Mouse (Mus musculus) hindlimb bud, embryonic 11.5 days (tissue): ENCODE measurements around the gene Lmx1b.

ENCODE experiments used
- DNase-seq: peaks from one replicate; pipeline ENCODE4 v3.0.0-alpha.2; 2012; ENCODE audit warnings: low read depth, low spot score; ENCODE audit errors: extremely low spot score

Lmx1b gene

DNA sequence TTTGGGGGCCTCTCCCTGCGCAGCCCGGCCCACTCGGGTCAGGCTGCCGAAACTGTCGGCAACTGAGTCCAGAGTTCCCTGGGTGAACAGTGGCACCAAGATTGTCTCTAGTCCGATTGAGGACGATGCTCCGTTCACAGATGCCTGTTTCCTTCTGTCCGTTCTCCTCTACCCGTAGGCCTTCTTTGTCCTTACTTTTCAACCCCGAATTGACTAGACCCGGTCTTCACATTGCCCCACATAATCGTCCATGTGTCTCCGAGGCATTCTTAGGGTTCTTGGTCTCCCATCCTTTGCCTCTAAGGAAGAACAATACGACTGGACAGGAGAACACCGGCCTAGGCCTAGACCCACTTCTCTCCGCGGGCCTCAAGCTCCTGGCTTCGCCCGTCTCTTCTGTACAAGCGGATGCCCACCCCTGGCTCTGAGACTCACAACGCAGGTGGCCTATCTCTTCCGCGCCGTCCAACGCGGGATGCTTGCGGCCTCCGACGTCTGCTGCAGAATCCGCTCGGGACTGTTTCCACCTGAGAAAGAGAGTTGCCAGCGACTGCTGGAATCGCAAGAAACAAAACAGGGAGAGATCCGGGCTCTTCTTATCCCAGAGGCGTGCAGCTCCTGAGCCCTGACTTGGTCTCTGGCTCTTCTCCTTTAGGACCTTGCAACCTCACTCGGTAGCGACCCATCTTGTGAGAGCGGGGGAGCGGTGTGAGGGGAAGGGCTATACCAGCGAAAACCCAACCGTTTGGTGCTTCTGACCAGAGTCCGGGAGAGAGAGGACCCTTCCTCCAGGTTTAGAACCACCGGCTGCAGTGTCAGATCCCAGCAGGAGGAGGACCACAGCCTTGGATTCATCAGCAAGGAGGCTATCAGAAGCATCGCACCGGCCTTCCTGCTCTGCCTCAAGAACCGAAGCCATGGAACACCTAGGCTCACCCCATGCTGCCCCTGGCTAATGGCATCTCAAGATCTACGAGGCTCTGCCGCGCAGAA is 3.7 kb upstream of the Lmx1b start:
- DNase-seq, result no peak

DNA sequence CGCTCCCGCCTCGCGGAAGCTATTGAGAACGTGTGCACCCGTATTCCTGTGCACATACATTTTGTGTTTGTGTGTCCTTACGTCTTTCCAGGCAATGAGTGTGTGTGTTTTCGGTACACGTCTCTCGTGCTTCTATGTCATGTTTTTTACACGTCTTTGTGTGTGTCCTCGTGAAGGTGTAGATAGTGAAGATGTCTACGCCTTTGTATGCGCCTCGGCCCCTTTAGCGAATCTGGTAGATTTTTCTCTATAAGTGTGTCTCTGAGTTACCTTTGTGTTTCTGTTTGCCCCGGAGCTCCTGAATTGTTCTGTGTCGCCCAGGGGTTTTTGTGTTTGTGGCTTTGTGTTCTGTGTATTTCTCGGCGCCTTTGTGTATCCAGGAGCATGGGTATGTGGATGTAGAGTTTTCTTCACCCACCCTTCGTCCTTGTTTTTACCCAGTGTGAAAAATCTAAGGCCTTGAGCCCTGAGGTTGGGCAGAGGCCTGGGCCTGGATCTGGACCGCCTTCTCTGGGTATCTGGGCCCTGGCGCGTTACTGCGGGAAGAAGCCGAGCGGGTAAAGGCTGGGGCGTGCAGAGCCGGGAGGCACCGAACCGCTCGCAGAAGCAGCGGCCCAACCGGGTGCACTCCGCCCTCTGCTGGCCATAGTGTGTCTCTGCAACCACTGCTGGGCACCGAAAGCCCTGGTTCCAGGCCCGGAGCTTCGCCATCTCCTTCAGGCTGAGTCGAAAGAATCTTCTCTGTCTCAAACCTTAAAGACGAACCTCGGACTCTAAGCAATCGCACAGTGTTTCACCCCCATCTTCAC is 2.5 kb upstream of the Lmx1b start:
- no peak for DNase-seq

DNA sequence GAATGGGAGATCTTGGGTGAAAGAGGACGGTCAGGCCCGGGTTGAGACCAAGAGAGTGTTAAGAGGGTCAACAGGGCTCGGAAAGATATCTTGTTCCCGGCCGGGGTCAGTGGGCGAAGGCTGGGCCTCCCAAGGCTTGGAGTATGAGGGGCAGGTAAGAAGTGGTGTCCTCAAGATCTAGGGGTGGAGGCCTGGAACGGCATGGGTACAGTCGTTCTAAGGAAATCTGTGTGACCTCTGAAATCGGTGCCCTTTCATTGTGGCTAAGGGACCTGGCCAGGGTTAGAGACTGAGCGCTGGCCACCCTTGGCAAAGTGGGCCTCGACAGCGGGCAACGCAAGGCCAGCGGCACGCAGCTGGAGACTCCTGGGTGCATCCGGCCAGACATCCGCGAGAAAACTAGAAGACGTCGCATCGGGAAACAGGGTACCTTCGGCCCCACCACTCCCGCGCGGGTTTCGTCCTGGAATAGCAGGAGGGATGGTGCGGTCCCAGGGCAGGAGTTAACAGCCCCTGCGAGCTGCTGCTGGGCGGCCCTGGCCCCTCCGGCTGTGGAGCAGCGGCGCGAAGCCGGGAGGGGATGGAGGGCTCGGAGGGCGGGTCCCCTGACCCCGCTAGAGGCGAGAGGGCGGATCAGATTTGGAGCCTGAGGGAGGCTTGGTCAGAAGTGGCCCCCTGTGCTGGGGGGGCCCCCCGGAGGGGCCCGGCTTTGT is 1.7 kb upstream of the Lmx1b start:
- no peak for DNase-seq

DNA sequence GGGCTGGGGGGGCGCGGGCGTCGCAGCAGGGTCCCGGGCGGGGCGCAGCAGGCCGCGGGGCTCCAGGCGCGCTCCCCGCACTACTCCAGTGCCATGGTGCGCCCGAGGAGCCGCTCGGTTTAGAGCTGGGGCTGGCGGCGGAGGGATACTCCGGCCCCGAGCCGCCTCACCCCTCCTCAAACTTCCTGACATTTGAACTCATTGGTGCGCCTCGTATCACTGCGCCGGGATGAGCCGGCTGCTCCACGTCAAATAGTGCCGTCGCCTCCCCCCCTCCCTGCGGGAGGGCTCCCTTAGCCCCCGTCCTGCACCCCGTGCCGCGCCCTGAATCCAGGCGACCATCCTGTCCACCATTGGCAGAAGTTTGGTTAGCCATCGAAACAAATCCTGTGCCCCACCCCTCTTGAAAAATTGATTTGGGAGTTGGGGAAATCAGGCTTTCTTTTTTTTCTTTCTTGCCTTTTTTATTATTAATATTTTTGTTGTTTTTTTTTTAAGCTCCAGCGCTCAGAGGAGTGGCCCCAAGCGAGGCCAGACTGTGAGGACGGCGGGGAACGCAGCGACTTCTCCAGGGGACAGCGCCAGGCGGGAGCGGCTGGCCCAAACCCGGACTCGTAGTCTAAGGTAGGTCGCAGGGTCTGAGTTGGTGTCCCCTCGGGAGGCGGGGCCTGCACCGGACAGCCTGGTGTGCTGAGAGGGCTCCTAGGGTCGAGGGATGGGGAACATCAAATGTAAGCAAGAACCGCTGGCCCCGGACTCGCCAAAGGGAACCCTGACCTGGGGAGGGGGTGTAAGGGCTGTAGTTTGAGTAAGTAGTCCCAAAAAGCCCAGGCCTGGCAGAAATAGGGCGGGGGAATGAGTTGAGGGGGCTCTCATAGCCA is 907 bp upstream of the Lmx1b start:
- DNase-seq, result no peak

DNA sequence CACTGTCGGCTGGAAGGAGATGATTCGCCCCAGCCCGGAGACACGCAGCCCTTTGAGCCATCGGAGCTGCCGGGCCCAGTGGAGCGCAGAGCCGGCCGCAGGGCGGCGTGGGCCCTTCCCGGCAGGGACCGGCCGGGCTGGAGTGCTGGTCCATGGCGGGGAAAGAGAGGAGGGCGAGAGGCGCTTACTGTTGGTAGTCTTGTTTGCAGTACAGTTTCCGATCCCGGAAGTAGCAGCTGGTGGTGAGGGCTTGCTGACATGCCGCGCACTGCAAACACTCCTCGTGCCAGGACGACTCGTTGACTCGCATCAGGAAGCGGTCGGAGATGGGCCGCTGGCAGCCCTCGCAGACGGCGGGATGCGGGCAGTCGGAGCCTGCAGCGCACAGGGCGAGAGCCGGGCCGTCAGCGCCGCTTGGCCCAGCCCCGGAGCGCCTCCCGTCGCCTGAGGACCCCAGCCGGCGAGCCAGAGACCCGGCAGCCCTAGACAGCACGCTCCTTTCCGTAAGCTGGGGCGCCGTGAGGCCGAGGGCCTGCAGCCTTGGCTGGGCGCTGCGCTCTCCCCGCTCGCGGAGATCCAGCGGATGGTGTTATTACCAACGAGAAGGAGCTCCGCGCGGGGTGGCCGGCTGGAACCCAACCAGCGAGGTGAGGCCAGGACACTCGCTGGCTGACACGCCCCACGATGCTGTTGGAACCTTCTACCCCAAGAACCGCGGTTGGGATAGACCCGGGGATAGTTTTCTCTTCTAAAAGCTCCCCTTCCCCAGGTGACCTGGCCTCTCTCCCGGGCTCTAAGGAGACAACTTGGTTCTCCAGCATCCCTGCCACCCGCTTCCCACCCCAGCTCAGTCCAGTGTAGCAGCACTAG is 775 bp downstream of the Lmx1b start:
- no peak for DNase-seq

DNA sequence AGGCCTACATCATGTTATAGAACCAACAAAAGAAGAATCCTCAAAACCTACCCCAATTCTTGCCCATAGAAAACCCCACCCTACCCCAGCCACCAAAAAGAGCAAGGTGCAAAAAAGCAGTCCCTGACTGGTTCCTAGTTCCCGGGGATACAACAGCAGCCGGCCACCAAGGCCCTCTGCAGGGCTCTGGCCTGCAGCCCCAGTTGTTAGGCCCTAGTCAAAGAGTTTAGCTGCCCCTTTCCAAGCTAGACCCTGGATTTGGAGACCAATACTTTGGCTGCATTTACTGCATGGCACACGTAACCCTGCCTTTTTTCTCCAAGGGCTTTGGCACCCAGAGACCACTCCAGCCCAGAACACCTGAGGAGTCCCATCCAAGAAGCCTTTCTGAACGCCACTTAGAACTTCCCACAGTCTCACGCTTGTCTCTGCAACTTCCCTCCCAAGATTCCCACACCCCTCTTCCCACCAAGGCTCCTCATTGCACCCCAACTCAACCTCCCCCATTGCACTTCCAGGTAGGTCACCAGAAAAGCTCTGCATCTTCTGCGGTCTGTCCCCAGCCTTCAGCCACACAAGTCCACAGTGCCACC is 2.1 kb downstream of the Lmx1b start:
- DNase-seq, result no peak

DNA sequence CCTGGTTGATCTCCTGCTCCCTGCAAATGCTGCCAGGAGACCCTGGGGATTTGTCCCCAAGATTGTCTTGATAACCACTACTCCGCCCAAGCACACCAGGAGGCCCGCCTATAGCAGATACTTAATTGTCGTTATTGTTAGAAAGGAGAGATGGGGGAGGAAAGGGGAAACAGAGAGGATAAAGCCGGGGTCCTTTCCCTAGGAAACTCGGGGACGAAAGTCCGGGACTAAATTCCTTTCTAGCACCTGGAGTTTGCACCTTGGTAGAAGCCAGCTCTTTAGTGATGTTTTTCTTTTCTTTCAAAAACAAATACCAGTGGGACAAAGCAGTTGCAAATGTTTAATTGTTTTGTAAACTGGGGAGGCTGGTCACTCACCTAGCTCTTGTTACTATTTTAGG is 3.0 kb downstream of the Lmx1b start:
- DNase-seq, result no peak

DNA sequence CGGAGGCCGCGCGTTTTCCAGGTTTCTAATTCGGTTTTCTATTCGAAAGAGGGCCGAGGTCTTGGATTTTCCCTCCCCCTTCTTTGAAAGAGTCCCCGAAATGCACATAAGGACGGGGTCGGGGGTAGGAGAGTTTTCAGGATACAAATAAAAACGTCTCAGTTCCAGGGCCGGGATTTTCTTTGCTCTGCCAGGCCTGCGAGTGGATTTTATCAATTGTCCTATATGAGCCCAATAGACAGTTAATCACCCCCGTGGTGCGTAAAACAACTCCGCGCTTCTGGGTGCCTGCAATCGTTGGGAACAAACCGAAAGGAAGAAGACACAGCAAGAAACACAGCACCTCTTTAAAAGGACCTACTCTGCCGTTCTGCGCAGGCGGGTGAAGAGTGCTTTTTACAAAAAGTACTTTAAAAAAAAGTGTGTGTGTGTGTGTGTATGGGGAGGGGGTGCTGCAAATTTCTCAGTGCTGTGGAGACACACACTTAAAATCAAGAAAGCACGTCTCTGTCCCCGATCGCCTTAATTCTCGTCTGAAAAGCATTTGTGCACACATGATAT is 3.6 kb downstream of the Lmx1b start:
- no peak for DNase-seq

DNA sequence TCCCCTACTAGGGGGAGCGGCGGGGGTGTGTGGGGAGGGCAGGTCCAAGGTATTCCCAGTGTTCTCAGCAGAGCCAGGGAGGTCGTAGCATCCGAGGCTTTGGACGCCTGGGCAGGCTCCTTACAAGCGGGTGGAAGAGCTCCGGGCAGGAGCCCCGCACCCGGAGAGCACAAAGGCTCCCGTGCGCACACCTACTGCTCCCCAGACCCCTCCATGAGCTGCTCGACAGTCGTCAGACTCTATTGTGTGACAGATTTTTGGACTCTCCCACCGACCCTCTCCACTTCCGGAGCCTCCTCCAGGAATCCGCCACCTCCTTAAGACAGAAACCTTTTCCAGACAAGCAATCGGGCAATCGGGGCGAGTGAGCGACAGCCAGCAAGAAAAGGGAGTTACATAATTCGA is 4.2 kb downstream of the Lmx1b start:
- no peak for DNase-seq

DNA sequence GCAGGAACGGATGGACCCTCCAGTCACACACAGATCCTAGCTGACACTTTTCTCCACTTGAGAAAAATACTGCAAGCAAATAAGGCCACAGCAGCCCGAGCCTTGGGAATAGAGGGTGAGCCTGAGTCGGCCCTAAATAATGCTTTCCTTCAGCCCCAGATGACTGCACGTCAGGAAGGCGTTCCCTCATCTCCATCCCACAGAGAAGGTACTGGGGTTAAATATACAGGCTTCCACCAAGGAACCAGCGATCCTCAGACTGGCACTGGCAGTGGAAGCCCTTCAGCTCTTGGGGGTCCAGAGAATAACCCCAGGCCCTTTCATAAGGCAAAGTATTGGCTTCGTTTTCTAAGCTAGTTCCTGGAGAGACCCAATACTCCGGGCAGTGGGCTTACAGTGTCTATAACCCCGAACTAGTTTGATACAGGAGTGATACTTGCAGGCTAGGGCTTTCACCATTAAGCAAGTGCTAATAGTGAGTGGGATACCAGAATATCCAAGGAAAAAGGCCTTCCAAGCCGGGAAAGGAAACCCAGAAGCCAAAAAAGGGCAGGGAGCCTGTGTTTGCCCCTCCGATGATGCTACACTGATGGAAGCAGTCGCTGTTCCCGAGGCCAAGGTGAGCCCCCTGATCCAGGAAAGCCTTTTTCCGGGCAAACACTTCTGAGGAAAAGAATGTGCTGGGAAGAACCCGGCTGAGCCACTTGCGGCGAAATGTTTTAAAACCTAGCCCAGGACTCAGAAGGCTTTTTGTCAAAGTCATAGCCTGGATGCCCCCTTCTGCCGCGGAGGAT is 4.8 kb downstream of the Lmx1b start:
- no peak for DNase-seq

DNA sequence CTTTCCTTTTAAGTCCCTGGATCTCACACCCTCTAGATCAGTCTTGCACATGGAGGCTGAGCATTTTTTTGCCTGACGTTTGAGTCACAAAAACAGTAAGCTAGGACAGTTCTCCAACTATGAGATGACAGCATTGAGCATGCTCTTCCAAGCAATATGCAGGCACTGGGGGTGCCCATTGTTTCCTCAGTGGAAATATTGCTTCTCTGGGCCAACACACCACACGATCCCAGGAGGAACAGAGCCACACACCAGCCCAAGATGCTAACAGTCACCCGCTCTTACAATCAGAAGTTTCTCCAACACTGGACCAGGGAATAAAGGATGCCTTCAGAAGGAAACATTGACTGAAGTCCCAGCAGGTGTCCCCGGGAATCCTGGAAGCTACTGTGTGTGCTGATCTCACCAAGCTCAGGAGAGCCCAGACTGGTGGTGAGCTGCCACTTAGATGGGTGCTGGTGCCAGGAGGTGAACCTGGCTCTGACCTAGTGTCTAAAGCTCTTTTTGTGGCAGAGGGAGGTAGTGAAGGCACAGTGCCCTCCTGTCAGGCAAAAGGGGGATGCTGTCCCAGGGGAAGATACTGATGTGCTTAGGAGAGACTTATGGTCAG is 5.7 kb downstream of the Lmx1b start:
- DNase-seq, result no peak

DNA sequence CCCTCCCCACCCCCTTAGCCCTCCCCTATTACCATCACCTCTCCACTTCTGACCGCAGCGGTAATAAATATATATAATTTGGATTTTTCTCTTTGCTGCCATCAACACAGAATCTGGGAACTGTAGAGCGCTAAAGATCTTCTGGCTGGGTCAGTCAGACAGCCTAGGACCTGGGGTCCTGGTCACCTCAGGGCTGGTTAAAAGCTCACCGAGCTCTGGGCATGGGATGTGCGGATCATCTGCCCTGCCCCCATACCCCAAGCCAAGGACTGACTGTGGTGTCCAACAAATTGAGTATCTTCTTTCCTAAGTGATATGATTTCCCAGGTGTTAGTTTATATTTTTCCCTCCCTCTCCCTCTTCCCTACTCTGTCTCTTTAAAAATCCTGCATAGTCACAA is 6.4 kb downstream of the Lmx1b start:
- no peak for DNase-seq

DNA sequence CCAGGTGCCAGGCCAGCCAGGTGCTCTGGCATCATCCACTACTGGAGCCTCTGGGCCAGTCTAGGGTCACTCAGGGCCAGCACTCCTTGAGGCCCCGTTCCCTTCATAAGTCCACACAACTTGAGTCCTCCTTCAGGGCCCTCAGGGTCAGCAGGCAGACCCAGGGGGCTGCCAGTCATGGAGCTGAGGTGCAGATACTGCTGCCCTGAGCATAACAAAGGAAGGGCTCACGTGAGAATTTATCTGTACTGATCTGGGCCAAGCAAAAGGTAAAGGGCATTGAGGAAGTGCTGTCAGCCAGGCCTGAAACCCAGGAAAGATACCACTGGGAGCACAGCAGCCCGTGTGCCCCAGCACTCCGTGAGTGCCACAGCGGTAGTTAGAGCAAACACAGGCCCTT is 7.1 kb downstream of the Lmx1b start:
- DNase-seq, result no peak

DNA sequence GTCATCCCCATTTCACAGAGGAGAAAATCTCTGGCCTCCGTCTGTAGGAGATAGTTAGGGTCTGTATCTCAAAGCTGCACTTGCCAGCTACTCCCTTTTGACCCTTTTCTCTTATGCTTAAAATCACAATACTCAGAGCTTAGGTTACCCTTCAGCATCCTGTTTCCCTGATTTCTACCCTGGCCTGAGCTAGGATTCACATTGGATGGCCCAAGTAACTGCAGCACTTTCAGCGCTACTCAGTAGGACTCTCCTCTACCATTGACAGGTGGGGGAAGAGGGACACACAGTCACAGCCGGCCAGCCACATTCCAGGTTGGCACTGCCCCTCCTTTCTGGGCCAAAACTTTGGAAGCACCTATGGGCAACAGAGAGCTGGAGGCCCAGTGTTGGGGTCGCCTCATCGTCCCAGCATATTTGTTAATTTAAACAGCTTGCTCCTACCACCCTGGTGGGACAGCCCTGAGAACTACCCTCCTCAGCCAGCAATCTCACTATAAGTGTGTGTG is 7.7 kb downstream of the Lmx1b start:
- DNase-seq, result no peak

DNA sequence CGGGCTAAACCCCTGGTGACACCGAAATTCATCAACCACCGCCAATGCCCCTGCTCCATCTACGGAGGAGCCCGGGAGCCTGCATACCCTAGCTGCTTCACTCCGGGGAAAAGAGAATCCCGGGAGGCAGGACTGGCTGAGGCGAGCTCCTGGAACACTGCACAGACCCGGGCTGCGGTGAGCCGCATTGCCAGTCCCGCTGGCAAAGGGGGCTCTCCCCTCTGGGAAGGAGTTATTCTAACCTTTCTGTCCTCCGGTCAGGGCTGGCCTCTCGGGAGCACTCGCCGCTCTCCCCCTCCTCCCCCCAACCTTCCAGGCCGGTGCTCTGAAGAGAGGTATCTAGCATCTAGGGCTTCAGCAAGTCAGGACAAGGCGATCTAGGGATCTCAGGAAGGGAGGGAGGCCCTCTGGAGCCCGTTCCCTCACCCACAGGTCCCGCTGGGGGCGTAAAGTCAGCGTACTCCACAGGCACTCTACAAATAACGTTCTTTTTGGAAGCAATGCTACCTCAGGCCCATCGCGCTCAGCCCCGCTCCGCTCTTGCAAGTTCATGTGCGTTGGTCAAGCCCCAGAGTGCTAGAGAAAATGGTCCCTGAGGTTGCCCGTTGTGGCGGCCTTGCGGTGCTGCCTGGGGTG is 8.5 kb downstream of the Lmx1b start:
- DNase-seq, result no peak

DNA sequence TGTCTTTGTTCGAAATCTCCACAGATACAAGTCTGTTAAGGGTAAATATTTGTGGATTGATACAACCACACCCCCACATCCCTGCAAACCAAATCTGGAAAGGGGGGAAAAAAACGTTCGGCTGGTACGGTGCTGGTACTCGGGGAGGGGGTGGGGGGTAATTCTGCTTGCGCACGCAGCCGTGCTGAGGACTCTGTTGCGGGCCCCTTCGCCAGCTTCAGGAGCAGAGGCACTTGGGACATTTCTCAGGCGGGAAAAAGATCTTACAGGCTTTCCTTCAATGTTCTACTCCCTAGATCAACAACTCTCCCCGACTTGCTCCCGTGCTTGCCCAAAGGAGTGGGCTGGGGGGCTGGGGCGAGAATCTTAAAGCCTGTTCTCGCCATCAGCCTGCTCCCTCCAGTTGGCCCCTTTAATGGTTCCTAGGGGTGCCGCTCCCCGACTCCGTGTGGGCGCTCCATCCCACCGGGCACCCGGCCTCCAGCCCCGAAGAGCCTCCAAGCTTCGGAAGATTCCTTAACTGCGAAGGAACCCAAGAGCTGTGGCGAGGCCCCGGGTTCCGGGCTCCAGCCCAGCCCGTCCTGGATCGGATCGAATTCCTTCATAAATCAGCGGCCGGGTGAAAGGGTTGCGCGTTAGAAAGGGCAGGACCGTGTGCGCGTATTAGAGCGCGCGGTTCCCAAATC is 9.1 kb downstream of the Lmx1b start:
- no peak for DNase-seq
